Mouse (Mus musculus) WW6 (cell line): ENCODE results near the gene Egr2.
A peak's percentile ranks its signal among the peaks of the same experiment; 100 is the strongest.

ENCODE experiments used
- DNase-seq: peaks from one replicate; pipeline ENCODE4 v3.0.0-alpha.2; 2013; ENCODE audit warnings: low read depth, low spot score

Egr2 gene

DNA sequence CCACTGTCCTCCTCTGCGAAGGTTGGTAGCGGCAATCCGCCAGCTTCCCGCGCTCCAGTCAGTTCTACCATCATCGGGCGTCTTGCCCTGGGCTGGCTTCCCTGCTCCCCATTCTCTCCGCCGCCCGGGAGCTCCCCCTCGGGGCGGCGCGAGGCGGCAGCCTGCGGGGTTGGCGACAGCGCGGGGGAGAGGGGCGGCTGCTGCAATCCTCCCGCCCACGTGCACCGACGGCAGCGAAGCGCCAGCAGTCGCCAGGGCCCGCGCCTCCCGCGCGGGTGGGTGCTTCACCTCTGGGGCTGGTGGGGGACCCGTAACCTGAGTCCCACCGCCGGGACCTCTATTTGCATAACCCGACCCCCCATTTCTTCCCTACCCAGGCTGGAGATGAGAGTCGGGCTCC lies at the start of gene Egr2:
Gene Egr2, plus strand, starts transcription at position 220 of the 400 bp plus-strand sequence.
- DNase-seq, result no peak

DNA sequence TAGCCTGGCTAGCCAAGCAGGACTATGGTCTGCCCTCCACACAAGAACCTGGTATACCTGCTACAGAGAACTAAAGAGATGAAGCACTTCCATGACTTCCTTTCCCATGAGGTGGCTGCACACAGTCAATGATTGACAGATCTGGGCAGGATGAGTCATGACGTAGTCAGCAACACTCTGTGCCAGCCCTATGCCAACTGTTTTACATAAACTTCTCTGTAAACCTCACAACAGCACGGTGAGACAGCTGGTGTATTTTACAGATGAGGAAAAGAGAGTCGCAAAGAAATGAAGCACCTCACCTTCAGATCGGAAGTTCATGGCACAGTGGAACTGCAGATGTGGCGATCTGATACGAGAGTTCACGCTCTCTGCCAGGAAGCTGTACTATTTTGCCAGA lies 47.8 kb upstream of the Egr2 start:
- DNase-seq, result no peak

DNA sequence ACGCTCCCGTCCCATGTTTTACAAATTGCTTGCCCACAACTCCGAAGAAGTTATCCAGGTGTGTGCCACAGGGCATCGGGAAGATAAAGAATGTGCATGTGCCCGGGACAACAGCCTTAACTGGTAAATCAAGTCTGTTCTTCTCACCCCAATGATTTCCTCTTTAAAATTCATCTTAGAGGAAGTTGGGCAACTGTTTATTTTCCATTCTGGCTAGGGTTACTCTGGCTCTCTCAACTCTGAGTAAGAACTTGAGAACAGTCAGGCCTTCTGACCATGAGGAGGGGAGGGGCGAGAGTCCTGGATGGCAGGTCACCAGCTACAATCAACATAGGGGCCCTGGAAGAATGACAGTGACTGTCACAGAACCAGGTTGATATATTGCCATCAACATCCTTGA lies 45.4 kb upstream of the Egr2 start:
- no peak for DNase-seq

DNA sequence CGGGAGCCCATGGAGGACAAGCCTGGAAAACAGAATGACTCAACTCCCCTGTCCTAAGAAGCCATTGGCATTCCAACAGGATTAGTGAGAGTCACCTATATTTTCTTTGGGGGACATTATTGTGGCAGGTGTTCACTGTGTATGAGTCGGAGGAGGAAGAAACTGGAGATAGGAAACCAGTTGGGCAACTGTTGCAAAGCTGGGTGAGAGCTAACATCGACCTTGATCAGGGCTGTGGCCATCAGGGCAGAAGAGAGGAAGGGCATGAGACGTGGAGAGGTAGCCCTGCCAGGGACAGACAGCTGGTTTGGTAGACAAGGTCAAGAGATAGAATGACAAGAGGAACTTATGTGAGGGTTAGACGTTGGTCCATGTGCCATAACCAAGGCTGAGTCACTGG lies 44.6 kb upstream of the Egr2 start:
- no peak for DNase-seq

DNA sequence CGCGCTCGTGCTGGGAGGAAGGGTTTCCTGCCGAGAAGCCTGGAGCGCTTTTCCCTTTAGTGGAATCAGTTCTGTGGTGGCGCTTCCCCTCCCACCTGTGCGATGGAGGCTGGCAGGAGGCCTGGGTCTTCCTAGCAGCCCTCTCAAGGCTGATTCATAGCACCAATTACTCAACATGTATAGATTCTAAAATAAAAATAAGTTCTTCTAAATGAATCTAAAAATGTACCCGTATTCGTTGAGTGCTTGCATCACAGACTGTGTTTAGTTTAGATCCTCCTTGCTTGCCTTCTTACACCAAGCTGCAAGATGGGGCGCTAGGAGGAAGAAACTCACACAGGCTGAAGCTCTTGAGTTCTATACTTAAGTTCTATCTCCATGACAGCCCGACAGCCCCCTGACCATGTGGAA lies 43.1 kb upstream of the Egr2 start:
- no peak for DNase-seq

DNA sequence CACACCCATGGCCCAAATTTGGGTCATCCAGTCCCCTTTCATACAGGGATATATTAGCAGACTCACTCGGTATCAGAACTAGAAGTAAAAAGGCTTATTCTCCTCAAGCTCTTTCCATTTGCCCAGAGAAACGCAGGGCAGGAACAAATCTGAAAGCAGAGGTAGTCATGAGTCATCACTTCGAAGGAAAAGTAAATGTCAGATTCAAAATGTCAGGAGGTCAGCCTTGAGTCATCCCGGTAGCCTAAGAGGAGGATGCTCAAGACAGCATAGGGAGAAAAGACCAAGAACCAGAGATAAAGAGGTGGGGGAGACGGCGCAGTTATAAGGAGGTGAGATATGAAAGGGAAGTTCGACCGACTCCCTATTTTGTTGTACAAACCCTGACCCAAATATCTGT lies 41.7 kb upstream of the Egr2 start:
- no peak for DNase-seq

DNA sequence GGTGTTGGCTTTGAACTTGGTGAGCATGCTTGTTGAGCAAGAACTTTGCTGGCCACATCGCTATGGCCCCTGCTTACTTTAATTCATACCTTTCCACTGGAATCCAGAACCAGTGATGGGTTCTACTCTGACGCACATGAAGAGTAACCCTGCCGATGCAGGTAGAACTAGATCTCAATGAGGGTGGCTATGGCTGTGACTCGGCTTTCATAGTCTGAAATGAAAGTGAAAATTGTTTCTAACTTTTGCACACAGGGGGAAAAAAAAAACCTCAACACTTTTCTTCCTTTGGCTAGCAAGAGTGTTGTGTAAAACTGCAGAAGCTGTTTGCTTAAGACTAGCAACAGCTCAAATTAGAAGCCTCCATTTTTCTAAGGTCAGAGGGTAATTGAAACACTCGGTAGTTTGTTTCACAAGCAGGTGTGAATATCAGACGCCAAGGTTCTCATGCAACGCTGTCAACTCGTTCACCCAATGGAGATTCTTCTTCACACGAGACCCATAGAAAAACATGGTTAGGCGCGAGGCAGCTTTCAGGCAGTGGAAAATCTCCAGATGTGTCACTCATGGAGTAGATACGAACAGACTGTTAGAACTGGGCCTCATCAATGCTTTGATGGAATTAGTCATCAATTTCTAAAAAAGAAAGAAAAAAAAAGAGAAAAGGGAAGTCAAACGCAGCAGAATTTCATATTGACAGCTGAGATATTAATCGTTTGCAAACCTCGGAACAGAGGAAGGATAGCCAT lies 38.0 kb upstream of the Egr2 start:
- no peak for DNase-seq

DNA sequence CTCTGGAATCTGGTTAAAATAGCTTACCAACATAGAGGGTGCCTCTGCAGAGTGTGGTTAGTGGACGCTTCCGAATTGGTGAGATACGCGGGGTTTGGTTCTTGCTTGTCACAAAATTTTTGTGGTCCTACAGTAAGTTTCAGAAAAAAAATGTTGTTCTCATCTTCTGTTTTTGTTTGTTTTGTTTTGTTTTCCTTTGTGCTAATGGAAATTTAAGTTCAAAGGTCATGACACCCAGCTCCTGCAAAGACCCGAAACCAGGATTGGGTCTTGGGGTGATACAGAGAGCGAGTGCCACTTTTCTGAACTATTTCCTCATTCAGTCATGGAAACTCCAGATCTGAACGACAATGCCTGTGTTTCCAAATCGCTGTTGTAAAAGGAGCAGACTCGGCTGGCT lies 37.3 kb upstream of the Egr2 start:
- DNase-seq, result no peak

DNA sequence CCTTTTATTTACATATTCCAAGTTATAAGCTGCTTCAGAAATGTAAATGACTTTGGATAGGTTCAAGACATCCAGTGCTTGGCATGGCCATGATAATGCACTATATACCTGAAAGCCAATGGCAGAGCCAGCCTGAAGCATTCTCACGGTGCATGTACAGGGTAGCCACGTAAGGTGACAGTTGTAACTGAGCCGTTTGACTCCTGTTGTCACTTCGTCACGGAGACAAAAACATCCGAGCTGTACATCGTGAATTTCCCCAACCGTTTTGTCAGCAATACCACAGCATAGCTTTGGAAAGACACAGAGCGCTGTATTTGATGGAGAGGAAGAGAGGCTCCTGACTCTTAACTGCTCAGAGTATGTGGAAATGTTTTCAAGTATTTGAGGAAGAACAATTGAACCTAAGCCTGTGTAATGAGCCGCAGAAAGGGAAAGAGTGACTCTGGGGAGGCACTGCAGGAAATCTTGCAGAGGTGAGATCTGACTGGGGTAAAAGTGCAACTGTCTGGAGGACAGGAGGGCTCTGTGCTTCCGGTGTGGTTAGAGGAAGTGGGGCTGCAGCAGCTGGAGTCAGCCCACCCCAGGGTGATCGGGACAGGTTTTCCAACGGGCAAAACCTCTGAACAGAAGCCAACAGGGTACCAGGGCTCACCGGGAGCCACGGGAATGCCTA lies 31.8 kb upstream of the Egr2 start:
- no peak for DNase-seq

DNA sequence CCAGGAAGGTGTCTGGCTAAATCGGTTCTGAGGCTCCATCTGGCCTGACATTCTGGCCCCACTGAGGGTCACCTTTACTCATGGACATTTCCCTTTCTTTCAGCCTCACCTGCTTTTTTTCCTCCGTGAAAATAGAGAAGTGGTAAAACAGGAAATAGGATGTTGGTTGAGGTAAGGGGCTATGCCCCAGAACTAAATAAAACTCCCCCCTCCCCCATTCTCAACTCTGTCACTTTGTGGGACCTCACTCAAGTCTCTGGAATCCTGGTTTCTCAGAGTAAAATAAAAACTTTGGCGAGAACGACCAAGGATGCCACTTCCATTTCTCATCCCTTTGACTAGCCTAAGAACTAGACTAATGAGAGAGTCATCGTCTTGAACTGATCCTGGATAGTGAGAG lies 31.2 kb upstream of the Egr2 start:
- no peak for DNase-seq

DNA sequence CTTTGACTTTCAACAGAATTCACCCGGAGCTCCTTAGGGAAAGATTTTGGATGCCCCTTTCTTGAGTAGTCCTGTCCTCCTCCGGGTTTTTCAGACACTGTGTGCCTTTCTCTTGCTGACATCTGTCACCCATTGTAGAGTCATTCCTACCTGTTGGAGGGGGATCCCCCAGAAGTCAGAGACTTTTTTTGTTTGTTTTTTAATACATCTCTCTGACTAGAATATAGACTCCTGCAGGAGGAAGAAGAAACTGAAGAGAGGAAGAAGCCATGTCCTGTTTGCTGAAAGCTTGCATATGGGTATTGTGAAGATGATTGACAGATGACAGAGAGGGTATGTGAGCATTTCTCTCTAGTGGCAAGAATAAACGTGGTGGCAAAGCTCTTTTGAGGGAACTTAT lies 30.0 kb upstream of the Egr2 start:
- no peak for DNase-seq

DNA sequence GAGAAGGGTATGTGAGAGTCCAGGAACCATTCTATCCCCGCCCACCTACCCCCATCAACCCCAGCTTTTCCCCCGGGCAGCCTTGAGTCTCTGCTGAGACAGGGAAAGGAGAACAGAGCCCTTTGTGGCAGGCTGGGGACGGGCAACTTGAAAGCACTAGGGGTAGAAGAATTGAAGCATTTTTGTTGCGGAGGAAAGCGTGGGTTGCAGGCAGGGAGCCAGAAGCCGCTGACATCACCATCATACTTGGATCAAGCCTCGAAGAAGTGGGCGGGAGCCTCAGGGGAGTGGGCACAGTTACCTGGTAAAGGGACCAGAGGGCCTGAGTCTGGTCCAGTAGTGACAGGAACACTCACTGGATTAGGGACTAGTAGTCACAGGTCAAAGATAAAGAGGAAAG lies 23.1 kb upstream of the Egr2 start:
- no peak for DNase-seq

DNA sequence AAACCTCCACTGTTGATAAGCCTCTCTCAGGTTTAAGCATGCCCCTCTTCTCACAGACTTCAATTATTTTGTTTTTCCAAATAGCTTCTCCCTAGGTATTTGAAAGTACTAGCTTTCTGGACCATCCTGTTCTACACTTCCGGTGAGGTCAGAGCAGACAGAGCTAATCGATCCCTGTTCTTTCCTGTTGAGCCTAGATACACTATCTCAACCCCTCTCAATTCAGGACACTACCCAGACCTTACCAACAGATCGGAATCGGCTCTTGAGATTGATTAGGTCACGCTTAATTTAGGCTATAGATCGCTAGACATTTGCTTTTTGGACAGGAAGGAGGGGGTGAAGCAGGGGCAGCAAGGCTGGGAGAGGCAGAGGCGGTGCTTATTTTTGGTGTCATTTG lies 22.4 kb upstream of the Egr2 start:
- no peak for DNase-seq

DNA sequence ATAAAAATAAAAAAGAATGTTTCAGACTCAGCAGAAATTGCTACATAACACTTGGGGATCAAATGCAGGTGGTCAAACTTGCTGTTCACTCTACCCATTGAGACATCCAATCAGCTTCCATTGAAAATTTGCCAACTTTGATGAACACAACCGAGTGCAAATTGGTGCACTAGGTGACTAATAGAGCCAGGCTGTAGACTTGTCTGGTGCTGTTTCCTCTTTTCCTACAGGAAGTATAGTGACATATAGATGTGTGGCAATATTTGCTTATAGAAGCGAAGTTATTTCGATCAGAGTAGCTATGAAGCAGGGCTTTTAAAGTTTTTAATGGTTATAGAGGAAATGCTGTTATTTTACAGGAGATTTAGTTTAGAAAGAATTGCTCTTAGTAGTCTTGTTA lies 16.5 kb upstream of the Egr2 start:
- no peak for DNase-seq

DNA sequence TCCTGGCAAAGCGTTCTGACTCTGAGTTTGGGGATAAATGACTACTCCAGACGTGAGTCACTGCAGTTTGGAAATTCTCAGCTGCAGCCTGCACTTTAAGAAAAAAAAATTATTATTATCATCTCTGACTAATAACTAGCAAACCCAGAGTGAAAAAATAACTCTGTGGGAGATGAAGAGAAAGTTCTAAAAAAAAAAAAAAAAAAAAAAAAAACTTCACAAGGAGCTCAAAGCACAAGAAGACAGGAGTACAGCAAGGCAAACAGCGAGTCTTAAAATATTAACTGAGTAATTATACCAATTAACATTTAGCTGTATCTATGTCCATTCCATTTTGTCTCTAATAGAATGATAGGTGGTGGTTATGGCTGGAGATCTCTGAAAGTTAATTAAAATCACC lies 11.1 kb upstream of the Egr2 start:
- DNase-seq, result no peak

DNA sequence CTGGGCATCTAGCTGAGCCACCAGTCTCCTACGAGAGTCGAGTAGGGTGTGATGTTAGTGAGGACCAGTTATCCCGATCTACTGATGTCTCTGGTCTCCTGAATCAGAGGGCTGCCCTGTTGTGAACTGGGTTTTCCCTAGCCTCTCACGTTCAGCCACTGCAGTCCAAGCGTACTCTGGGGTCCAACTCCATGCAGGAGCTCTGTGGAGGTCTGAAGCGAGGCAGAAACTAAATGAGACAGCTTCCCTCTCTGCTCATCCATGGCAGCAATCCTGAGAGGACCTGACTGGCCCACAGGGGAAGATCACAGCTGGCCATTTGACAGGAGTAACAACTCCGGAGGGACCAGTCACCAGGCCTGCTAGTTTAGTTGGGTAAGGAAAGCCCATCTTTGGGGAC lies 10.6 kb upstream of the Egr2 start:
- DNase-seq, result no peak

DNA sequence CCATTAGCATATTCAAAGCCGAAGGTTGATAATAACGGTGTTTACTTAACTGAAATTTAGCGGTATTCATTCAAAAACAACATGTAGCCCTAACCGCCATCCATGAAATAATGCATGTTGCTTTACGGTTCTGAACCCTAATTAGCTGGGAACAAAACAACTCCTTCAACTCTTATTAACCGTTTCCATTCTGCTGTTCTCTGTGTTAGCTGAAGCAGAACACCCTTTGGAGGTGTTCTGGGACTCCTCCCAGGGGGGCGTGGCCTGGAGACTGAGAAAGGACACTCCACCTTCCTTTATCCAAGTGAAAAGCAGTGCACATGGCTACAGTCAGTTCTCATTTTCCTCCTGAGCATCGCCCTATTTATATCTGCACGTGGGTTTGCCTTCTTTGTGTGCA lies 8.8 kb upstream of the Egr2 start:
- no peak for DNase-seq

DNA sequence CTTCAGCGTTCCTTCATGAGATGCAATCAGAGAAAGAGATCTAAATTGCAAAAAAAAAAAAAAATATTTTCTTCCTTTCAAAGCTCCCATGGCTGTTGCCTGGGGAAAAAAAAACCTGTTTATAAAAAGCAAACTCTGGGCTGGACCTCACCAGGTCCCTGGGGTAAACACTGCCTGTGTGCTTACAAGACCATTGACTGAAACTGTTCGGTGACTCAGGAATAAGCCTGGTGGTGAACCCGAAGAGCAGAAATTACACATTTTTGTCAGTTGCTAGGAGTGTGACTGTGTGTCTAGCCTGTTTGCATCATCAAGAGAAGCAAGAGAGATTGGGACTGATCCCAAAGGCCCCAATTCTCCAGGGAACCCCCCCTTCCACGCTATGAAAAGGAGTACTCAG lies 5.5 kb upstream of the Egr2 start:
- no peak for DNase-seq

DNA sequence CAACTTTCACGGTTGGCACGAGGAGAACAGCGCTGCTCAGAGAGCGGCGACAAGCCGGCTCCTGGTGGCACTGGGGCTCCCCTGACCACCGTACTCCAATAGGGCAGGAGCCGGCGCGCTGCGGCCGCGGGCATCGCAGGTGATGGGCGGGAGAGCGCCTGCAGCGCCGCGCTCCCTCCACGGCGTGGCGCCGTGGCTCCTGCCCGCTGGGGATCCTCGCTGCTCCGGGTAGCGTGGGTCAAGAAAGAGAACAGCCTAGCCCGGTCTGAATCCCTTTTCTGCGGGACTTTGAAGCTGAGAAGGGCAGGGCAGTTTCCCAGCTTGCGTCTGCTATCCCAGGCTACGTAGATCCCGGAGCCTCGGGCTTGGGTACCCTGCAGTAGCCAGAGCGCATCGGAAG lies 697 bp downstream of the Egr2 start:
- DNase-seq, result peak; percentile 55

DNA sequence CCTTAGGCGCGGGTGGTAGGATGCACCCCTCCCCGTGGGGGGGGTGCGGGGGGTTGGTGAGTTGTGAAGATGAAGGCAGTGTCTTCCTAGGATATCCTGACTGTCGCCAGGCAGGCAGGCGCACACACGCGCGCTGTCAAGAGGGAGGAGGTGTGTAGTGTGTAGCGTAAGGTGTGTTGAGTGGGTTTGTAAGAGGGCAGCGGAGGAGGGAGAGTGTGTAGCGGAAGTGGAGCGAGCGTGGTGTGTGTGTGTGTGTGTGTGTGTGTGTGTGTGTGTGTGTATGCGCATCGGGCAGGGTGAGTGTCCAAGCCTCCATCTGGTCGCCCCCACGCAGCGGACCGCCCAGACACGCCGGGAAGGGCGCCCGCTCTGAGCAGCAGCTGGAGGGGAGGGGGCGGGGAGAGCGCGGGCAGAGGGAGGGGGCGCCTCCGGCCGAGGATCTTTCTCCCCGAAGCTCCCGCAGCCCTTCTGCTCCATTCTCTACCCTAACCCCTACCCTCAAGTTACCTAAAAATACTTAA lies 1.4 kb downstream of the Egr2 start:
- no peak for DNase-seq

DNA sequence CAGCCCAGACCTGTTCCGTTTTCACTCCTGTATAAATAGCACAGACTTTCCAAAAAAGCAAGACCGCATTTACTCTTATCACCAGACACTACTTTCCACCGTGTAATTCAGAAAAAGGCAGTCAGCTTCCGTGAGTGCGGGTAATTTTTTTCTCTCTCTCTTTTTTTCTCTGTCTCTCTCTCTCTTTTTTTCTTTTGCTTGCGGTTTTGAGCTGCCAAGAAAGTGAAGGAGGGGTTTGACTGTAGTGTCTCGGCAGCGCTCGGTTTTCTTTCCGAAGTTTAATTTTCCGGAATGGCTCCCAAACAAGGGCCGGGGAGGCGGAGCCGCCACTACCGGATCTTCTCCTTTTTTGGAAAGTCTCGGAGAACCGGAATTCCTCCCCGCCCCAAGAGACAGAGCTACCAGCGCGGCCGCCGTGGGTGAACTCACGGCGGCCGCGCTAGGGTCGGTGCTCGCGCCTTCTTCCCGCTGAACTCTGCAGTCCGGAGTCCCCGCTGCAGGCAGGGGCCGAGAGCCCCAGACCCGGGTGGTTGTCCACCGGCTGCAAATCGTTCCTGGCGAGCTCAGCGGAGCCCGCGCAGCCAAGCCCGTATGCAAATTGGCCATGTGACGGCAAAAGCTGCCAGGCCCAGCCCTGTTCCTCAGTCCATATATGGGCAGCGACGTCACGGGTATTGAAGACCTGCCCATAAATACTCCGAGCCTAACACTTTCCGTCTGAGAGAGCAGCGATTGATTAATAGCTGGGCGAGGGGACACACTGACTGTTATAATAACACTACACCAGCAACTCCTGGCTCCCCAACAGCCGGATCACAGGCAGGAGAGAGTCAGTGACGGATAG lies 2.1 kb downstream of the Egr2 start:
- peak; percentile 71 for DNase-seq

DNA sequence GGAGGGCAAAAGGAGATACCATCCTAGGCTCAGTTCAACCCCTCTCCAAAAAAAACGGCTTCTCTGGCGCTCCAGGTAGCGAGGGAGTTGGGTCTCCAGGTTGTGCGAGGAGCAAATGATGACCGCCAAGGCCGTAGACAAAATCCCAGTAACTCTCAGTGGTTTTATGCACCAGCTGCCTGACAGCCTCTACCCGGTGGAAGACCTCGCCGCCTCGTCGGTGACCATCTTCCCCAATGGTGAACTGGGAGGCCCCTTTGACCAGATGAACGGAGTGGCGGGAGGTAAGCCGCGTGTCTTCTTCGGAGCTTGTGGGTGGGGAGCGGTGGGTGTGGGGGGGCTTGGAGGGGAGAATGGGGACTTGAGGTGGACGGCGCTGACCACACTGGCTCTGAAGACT lies 2.8 kb downstream of the Egr2 start:
- DNase-seq, result no peak
